In genomic region chr17:11087823-11088222, GRCm38 (mm10) we compare ENCODE assay signal across 16 mouse cellular contexts.
DNase-seq lines count a peak whose midpoint lies in the region; ATAC-seq lines count a peak whose summit lies in the region.
"Had no signal": no experiment of that assay in that cellular context is flagged by ENCODE, and none has a peak within 500 bp of the region (broad histone marks: within the 10 kb centered on the region; RNA-seq: fewer than 3 reads in every experiment).

No protein-coding gene starts in this region.

- WGBS in embryonic facial prominence, embryonic 10.5 days, result 39% methylated on average over 8 of the region's 8 CpGs
- WGBS in hindbrain, embryonic 13.5 days, result 38% methylated on average over 8 of the region's 8 CpGs
- WGBS in midbrain, embryonic 16.5 days, result 35% methylated on average over 8 of the region's 8 CpGs

- H3K9me3 ChIP-seq in embryonic facial prominence, embryonic 10.5 days, result no peaks in the 10 kb centered on the region
- H3K9me3 ChIP-seq in hindbrain, embryonic 13.5 days, result no peaks in the 10 kb centered on the region
- no peaks in the 10 kb centered on the region for H3K9me3 ChIP-seq in midbrain, embryonic 16.5 days (replicated peaks; ENCODE audit: control insufficient read depth, low read length, poor library complexity, severe bottlenecking)
- H3K9me3 ChIP-seq: embryonic facial prominence, embryonic 13.5 days; G1E; heart, embryonic 15.5 days; neural tube, embryonic 12.5 days had no signal

- peak overlapping the region; percentile 57; the same call in 1 of the 2 replicates for H3K27ac ChIP-seq in embryonic facial prominence, embryonic 10.5 days (replicated peaks)
- H3K27ac ChIP-seq in hindbrain, embryonic 13.5 days, result peak overlapping the region; percentile 77
- peak overlapping the region; percentile 38 for H3K27ac ChIP-seq in midbrain, embryonic 16.5 days (ENCODE audit: low read length)
- H3K27ac ChIP-seq: embryonic facial prominence, embryonic 13.5 days; heart, embryonic 15.5 days; neural tube, embryonic 12.5 days had no signal

- no peaks in the 10 kb centered on the region for H3K36me3 ChIP-seq in embryonic facial prominence, embryonic 10.5 days (replicated peaks)
- H3K36me3 ChIP-seq in hindbrain, embryonic 13.5 days, result no peaks in the 10 kb centered on the region
- no peaks in the 10 kb centered on the region for H3K36me3 ChIP-seq in midbrain, embryonic 16.5 days (ENCODE audit: control insufficient read depth, insufficient read depth, low read length)
- H3K36me3 ChIP-seq: embryonic facial prominence, embryonic 13.5 days; G1E; heart, embryonic 15.5 days; neural tube, embryonic 12.5 days had no signal

- no peak for ATAC-seq in hindbrain, embryonic 13.5 days (ENCODE audit: low FRiP score)
- ATAC-seq in midbrain, embryonic 16.5 days, result peak; percentile 36; the same call in 1 of the 2 replicates
- ATAC-seq in CD4-positive, CD25-positive, alpha-beta regulatory T cell, adult 4 months, result no peak
- ATAC-seq: activated CD4-positive, CD25-positive, alpha-beta regulatory T cell, adult 4 months had no signal

- no peak overlapping the region for H3K4me2 ChIP-seq in hindbrain, embryonic 13.5 days
- H3K4me2 ChIP-seq in midbrain, embryonic 16.5 days (ENCODE audit: low read length), result no peak overlapping the region
- H3K4me2 ChIP-seq: embryonic facial prominence, embryonic 13.5 days; heart, embryonic 15.5 days; neural tube, embryonic 12.5 days had no signal

- H3K4me3 ChIP-seq in embryonic facial prominence, embryonic 10.5 days, result no peak overlapping the region
- H3K4me3 ChIP-seq in hindbrain, embryonic 13.5 days, result no peak overlapping the region
- no peak overlapping the region for H3K4me3 ChIP-seq in midbrain, embryonic 16.5 days (ENCODE audit: low read depth, low read length)
- H3K4me3 ChIP-seq: embryonic facial prominence, embryonic 13.5 days; heart, embryonic 15.5 days; neural tube, embryonic 12.5 days had no signal

- DNase-seq in embryo, embryonic 10 days (ENCODE audit: low spot score), result peak; percentile 39
- DNase-seq in embryo, embryonic 9.5 days (ENCODE audit: extremely low spot score), result no peak
- DNase-seq in embryonic facial prominence, embryonic 10.5 days (ENCODE audit: low spot score), result peak; percentile 51
- no peak for DNase-seq in ovary, adult 18-20 months (ENCODE audit: low spot score)
- no peak for DNase-seq in adrenal gland, postnatal 36 days
- DNase-seq: gastrocnemius, postnatal 14 days; kidney, adult 8-10 months; lung, postnatal 4 days had no signal

- H3K27me3 ChIP-seq in embryonic facial prominence, embryonic 10.5 days (replicated peaks; ENCODE audit: low read depth, poor library complexity, severe bottlenecking), result no peaks in the 10 kb centered on the region
- H3K27me3 ChIP-seq in hindbrain, embryonic 13.5 days, result no peaks in the 10 kb centered on the region
- no peaks in the 10 kb centered on the region for H3K27me3 ChIP-seq in midbrain, embryonic 16.5 days (ENCODE audit: control insufficient read depth, insufficient read depth, low read depth, low read length)
- H3K27me3 ChIP-seq: embryonic facial prominence, embryonic 13.5 days; heart, embryonic 15.5 days; neural tube, embryonic 12.5 days had no signal

- peaks cover 26% of the 10 kb centered on the region for H3K4me1 ChIP-seq in embryonic facial prominence, embryonic 10.5 days
- peaks cover 11% of the 10 kb centered on the region for H3K4me1 ChIP-seq in hindbrain, embryonic 13.5 days (replicated peaks)
- peaks cover 9% of the 10 kb centered on the region for H3K4me1 ChIP-seq in midbrain, embryonic 16.5 days (ENCODE audit: control insufficient read depth, insufficient read depth, low read length)
- H3K4me1 ChIP-seq: heart, embryonic 15.5 days had no signal

- no peak overlapping the region for H3K9ac ChIP-seq in hindbrain, embryonic 13.5 days
- no peak overlapping the region; the same call in 1 of the 2 replicates for H3K9ac ChIP-seq in midbrain, embryonic 16.5 days (ENCODE audit: low read depth, low read length)
- H3K9ac ChIP-seq: embryonic facial prominence, embryonic 13.5 days; heart, embryonic 15.5 days; neural tube, embryonic 12.5 days had no signal

Comparison
In these comparisons a context has a peak if more than half of its experiments do, and no peak if none do; other contexts are left out.
1. DNase-seq: peak in embryo, embryonic 10 days (single experiment) and embryonic facial prominence, embryonic 10.5 days (single experiment); none in embryo, embryonic 9.5 days (single experiment), ovary, adult 18-20 months (single experiment) and adrenal gland, postnatal 36 days (0 of 2).
2. Peak in every context shown above with its lines, with median percentiles within 50 percentile points of each other: H3K27ac ChIP-seq.